Mouse (Mus musculus) kidney, adult 18-20 months (tissue): Measurements from ENCODE around the gene Clcn6.
A peak's percentile ranks its signal among the peaks of the same experiment; 100 is the strongest.

ENCODE experiments used
- DNase-seq: peaks from one replicate; pipeline ENCODE4 v3.0.0; 2021

The Clcn6 gene

DNA sequence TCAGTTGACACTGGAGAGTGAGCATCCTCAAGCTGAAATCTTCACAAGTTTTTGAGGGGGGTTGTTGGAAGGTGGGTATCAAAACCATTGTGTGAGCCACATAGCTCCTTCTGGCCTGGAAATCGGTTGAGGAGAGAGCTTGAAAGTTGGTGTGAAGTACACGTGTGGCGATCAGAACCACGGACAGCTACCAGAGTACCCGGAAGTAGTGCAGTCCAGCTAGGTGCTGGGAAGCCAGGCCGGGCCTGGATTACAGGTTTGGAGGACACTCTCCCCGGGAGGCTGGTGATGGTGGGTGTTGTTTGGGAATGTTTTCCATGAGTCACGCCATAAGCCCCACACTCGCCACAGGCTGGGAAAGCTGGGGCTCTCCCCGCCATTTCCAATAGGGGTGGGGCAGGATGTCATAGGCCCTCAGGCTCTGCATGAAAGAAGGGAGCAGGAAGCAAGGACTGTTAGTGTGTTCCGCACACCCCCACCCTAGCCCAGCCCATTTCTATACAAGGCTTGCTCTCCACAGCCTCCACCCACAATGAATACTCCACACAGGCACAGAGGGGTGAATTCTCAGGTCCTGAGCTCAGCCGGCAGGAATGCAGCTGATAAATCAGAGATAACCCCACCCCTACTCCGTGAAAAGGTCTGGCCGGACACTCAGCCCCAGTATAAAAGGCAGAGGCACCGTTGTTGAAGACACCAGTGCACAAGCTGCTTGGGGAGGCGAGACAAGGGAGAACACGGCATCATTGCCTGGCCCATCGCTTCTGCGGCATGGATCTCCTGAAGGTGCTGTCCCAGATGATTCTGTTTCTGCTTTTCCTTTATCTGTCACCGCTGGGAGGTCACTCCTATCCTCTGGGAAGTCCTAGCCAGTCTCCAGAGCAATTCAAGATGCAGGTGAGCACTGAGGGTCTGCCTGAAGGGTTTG, 53.2 kb downstream of the Clcn6 start, which contains the start of gene Nppb:
Gene Nppb (plus strand): TSS at position 584 of the 928 bp plus-strand sequence.
- DNase-seq = peak; percentile 54

- DNase-seq = peak; percentile 21
Measured at GRCm38 (mm10) chr4:147979441-147979860, 59.2 kb downstream of the Clcn6 start.

- DNase-seq = no peak
Measured at GRCm38 (mm10) chr4:147978391-147978790, 60.2 kb downstream of the Clcn6 start.

GRCm38 (mm10) chr4:147977726-147978125, 60.9 kb downstream of the Clcn6 start:
- no peak for DNase-seq

GRCm38 (mm10) chr4:147976237-147976636, 62.4 kb downstream of the Clcn6 start:
- DNase-seq = no peak

GRCm38 (mm10) chr4:147969337-147969736, 69.3 kb downstream of the Clcn6 start:
- no peak for DNase-seq

GRCm38 (mm10) chr4:147968816-147969215, 69.8 kb downstream of the Clcn6 start:
- DNase-seq = no peak

DNA sequence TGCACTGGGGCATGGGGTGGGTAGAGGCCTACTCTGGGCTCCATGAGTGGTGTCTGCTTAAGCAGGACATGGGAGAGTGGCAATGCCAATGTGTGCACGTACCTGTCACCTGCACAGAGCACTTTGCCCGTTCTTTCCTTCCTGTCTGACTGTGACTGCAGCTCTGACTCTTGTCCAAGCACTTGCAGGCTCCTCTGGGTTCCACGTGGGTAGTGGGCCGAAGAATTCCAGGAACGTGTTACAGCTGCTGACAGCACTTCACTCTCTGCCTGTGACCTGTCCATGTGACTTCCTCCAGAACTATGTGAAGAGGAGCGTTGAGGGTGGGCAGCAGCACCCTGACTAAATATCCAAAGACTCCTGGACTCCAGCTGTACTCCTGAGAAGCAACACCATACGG, 72.9 kb downstream of the Clcn6 start:
- peak; percentile 71 for DNase-seq

DNA sequence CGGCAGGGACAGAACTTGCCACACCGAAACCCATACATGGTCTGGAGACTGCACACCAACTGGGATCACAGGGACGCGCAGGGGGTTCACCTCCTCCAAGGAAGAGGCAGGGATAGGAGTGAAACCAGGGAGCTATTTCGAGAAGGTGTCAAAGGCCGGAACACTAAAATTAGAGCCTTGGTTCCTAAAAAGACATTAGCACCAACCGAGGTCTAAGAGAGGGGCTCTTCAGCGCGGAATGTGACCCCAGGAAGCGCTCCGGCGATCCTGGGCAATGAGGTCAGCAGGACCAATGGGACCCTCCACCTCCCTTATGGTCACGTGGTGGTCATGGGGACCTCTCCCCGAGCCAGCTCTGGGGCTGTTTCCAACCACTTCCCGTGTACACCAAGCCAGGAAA, 75.0 kb downstream of the Clcn6 start:
- DNase-seq = no peak

DNA sequence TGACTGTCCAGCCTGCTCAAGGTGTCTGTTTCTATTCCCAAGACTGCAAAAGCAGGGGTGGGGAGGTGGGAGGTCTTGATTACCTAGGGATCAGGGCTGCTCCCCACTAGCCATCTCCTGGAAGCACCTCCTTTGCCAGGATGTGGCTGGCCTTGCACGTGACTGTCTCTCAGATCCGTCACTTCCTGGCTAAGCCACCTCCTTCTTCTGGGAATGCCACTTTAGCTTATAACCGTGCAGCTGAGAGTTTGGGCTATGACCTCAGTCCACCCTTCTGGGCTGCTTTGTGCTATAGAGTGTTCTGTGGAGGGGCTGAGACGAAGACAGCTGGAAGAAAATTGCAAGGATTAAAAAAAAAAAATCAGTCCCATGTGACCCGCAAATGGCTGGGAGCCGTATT, 75.8 kb downstream of the Clcn6 start:
- DNase-seq = no peak

DNA sequence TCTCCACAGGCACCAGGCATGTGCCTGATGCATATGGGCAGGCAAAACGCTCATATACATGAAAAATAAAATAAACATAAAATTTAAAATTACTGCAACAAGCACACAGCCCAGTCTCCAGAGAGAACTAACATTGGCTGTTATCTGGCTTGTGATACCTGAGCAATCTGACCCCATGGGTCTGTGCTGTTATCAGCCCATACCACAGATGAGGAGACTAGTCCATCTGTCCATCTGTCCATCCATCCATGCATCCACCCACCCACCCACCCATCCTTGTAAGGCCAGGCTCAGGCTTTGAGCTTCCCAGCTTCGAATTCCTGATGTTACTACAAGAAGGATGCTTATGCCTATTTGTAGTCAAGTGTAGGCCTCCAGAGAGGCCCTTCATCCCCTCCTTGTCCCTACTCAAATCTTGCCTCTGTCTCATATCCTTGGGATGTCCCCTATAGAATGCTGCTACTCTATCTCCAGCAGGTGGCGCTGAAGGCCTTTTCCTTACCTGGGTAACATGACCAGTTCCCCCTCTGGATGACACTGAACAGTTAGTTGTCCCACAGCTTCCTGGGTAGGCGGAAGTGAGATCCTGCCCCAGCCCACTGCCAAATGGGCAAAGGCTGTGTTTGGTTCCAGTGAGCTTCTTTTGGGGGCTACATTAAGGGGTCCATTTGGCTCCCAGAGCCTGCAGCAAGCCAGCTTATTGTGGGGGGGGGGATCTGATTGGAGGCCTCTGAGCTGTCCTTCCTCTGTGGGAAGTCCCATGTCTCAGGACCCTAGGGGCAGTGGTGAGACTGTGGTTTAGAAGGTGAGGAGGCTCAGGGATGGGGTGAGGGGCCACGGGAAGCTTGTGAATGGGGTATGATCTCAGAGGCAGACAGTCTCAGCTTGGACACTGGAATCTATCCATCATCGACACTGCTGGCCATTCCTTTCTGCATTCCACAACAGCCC, 78.5 kb downstream of the Clcn6 start:
- peak; percentile 80 for DNase-seq

DNA sequence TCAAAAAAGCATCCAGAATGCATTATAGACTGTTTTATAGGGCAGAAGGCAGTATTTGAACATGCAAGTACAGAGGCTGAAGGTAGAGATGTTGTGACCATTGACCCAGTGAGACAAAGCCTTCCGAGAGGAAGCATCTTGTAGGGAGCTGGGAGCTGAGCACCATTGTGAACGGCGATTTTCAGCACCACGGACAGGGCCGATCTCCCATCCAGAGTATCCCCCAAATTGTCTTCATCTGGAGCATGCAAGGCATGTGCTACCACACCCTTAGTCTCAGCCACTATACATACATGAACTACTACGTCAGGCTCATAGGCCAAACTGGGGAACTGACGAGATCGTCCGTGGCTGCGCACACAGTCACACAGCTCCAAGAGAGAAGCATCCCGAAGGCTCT, 81.5 kb downstream of the Clcn6 start:
- no peak for DNase-seq
